Mouse (Mus musculus) MEL (cell line): ENCODE data around the gene Mtmr11. TPM values are rescaled to one million over a fixed set of nuclear protein-coding genes. Genes with fewer than 3 reads are reported as not detected.

Source experiments
- DNase-seq: peaks from one replicate; pipeline ENCODE4 v3.0.0; 2011; ENCODE audit warnings: low read depth, low spot score
- H3K27ac ChIP-seq: 2 replicates; pipeline ENCODE4 v1.5.1; 2012; ENCODE audit warnings: low read depth, mild to moderate bottlenecking, control low read depth, low read length, moderate library complexity; ENCODE audit not compliant: control insufficient read depth
- H3K27me3 ChIP-seq, 2 experiments: fragments of 150-350 bp in 1 of 2; sonication (generic) in 1 of 2; 2 replicates each; pipeline ENCODE4 v1.6.1; 2012; ENCODE audit warnings: low read length in 2 of 2, mild to moderate bottlenecking in 2 of 2, improper control_type of control experiment in 1 of 2, moderate library complexity in 1 of 2; ENCODE audit not compliant: insufficient read depth in 2 of 2, control insufficient read depth in 1 of 2
- H3K36me3 ChIP-seq, 2 experiments: 2 replicates each; pipeline ENCODE4 v1.6.1; 2012 to 2014; ENCODE audit warnings: low read length in 2 of 2, improper control_type of control experiment in 1 of 2, inconsistent platforms in 1 of 2, mild to moderate bottlenecking in 1 of 2; ENCODE audit not compliant: insufficient read depth in 2 of 2, control insufficient read depth in 1 of 2
- H3K4me1 ChIP-seq, 2 experiments: fragments of 150-350 bp in 1 of 2; sonication (generic) in 1 of 2; 2 replicates each; pipeline ENCODE4 v1.6.1; 2012; ENCODE audit warnings: low read length in 2 of 2, improper control_type of control experiment in 1 of 2, mild to moderate bottlenecking in 1 of 2; ENCODE audit not compliant: insufficient read depth in 2 of 2, control insufficient read depth in 1 of 2
- H3K4me3 ChIP-seq, 2 experiments: fragments of 150-350 bp in 1 of 2; sonication (generic) in 1 of 2; 2 replicates each; pipeline ENCODE4 v1.5.1; 2012; ENCODE audit warnings: low read depth in 2 of 2, low read length in 2 of 2, mild to moderate bottlenecking in 2 of 2, moderate library complexity in 2 of 2, control low read depth in 1 of 2, improper control_type of control experiment in 1 of 2; ENCODE audit not compliant: control insufficient read depth in 1 of 2, insufficient read depth in 1 of 2
- H3K79me2 ChIP-seq: 2 replicates; pipeline ENCODE4 v1.6.1; 2012; ENCODE audit warnings: mild to moderate bottlenecking, low read length, moderate library complexity; ENCODE audit not compliant: control insufficient read depth, poor library complexity, insufficient read depth
- H3K9ac ChIP-seq: 2 replicates; pipeline ENCODE4 v1.6.1; 2012; ENCODE audit warnings: low read depth, mild to moderate bottlenecking, control low read depth, low read length, moderate library complexity; ENCODE audit not compliant: control insufficient read depth, poor library complexity, severe bottlenecking
- H3K9me3 ChIP-seq: fragments of 150-350 bp; sonication (generic); replicated peaks from 2 replicates; pipeline ENCODE4 v1.6.1; 2012; ENCODE audit warnings: mild to moderate bottlenecking, low read length, improper control_type of control experiment, moderate library complexity; ENCODE audit not compliant: insufficient read depth
- CHD2 ChIP-seq: IDR thresholded peaks from 2 replicates; pipeline ENCODE4 v1.6.1; 2011; ENCODE audit warnings: low read length, improper control_type of control experiment
- CTCF ChIP-seq, 3 experiments: IDR thresholded peaks in 2 of 3; conservative IDR thresholded peaks in 1 of 3; 2 replicates each; pipeline ENCODE4 v1.5.1; 2011 to 2012; ENCODE audit warnings: low read length in 3 of 3, low read depth in 2 of 3, mild to moderate bottlenecking in 2 of 3, improper control_type of control experiment in 1 of 3, inconsistent platforms in 1 of 3, mixed read lengths in 1 of 3, moderate library complexity in 1 of 3; ENCODE audit not compliant: control insufficient read depth in 1 of 3, insufficient read depth in 1 of 3, poor library complexity in 1 of 3, severe bottlenecking in 1 of 3
- E2F4 ChIP-seq: IDR thresholded peaks from 2 replicates; pipeline ENCODE4 v1.6.1; 2011; ENCODE audit warnings: low read depth, low read length, improper control_type of control experiment, borderline replicate concordance
- ELF1 ChIP-seq: IDR thresholded peaks from 2 replicates; pipeline ENCODE4 v1.6.1; 2014; ENCODE audit warnings: low read depth, mild to moderate bottlenecking, inconsistent platforms, low read length, improper control_type of control experiment, moderate library complexity
- EP300 ChIP-seq, 2 experiments: IDR thresholded peaks; 2 replicates each; pipeline ENCODE4 v1.6.1; 2011; ENCODE audit warnings: improper control_type of control experiment in 2 of 2, low read length in 2 of 2, low read depth in 1 of 2, mild to moderate bottlenecking in 1 of 2
- GABPA ChIP-seq: IDR thresholded peaks from 2 replicates; pipeline ENCODE4 v1.6.1; 2012; ENCODE audit warnings: low read depth, mild to moderate bottlenecking, inconsistent platforms, low read length, improper control_type of control experiment, moderate library complexity
- GATA1 ChIP-seq: IDR thresholded peaks from 2 replicates; pipeline ENCODE4 v1.6.1; 2011; ENCODE audit warnings: low read depth, low read length, improper control_type of control experiment
- KAT2A ChIP-seq: conservative IDR thresholded peaks from 2 replicates; pipeline ENCODE4 v1.6.1; 2012; ENCODE audit warnings: low read depth, low read length, improper control_type of control experiment, inconsistent platforms
- MAFK ChIP-seq: IDR thresholded peaks from 2 replicates; pipeline ENCODE4 v1.6.1; 2011; ENCODE audit warnings: low read depth, mild to moderate bottlenecking, low read length, improper control_type of control experiment, borderline replicate concordance
- MEF2A ChIP-seq: IDR thresholded peaks from 2 replicates; pipeline ENCODE4 v1.6.1; 2014; ENCODE audit warnings: low read depth, mild to moderate bottlenecking, inconsistent platforms, low read length, improper control_type of control experiment; ENCODE audit not compliant: poor library complexity, insufficient replicate concordance, severe bottlenecking; ENCODE audit errors: extremely low read depth
- POLR2A ChIP-seq, 2 experiments: IDR thresholded peaks; 2 replicates each; pipeline ENCODE4 v1.6.1; 2011 to 2012; ENCODE audit warnings: low read length in 2 of 2, mild to moderate bottlenecking in 2 of 2, control low read depth in 1 of 2, improper control_type of control experiment in 1 of 2, low read depth in 1 of 2, moderate library complexity in 1 of 2; ENCODE audit not compliant: control insufficient read depth in 1 of 2, insufficient read depth in 1 of 2, poor library complexity in 1 of 2
- POLR2AphosphoS2 ChIP-seq: IDR thresholded peaks from 2 replicates; pipeline ENCODE4 v1.6.1; 2011; ENCODE audit warnings: low read length, improper control_type of control experiment
- SIN3A ChIP-seq: IDR thresholded peaks from 2 replicates; pipeline ENCODE4 v1.6.1; 2012; ENCODE audit warnings: low read length, improper control_type of control experiment, inconsistent platforms
- TAL1 ChIP-seq: IDR thresholded peaks from 2 replicates; pipeline ENCODE4 v1.6.1; 2012; ENCODE audit warnings: mild to moderate bottlenecking, inconsistent platforms, low read length, moderate library complexity, mixed read lengths
- TBP ChIP-seq: IDR thresholded peaks from 2 replicates; pipeline ENCODE4 v1.8.0; 2011; ENCODE audit warnings: low read depth, low read length, improper control_type of control experiment
- TCF12 ChIP-seq: IDR thresholded peaks from 2 replicates; pipeline ENCODE4 v1.6.1; 2014; ENCODE audit warnings: low read depth, mild to moderate bottlenecking, inconsistent platforms, low read length, improper control_type of control experiment, moderate library complexity
- USF1 ChIP-seq: IDR thresholded peaks from 2 replicates; pipeline ENCODE4 v1.6.1; 2014; ENCODE audit warnings: low read depth, mild to moderate bottlenecking, inconsistent platforms, low read length, improper control_type of control experiment, moderate library complexity
- ZC3H11A ChIP-seq: IDR thresholded peaks from 2 replicates; pipeline ENCODE4 v1.6.1; 2012; ENCODE audit warnings: low read depth, mild to moderate bottlenecking, inconsistent platforms, low read length, improper control_type of control experiment
- ZKSCAN1 ChIP-seq: IDR thresholded peaks from 2 replicates; pipeline ENCODE4 v1.6.1; 2012; ENCODE audit warnings: low read depth, mild to moderate bottlenecking, inconsistent platforms, low read length, improper control_type of control experiment, moderate library complexity
- ZMIZ1 ChIP-seq: IDR thresholded peaks from 2 replicates; pipeline ENCODE4 v1.6.1; 2012; ENCODE audit warnings: low read depth, mild to moderate bottlenecking, inconsistent platforms, low read length, improper control_type of control experiment, moderate library complexity
- polyA plus RNA-seq, 2 experiments: library from polyadenylated mRNA; stranded (reverse) in 1 of 2; unstranded in 1 of 2; fragments of >175 nt in 1 of 2; fragments of >200 nt in 1 of 2; gene quantifications; 2 replicates each; pipeline versions ENCODE4 v1.2.1 to v1.2.4; 2012; ENCODE audit warnings: low replicate concordance in 2 of 2, low read depth in 1 of 2; ENCODE audit not compliant: insufficient read length in 2 of 2, insufficient read depth in 1 of 2, missing spikeins in 1 of 2
- total RNA-seq: library from RNA; depleted of rRNA; stranded (reverse); fragments of 300-350 nt; gene quantifications from 2 replicates; pipeline ENCODE4 v1.2.3, GENCODE M21; 2012

Mtmr11 gene
- total and polyA plus RNA-seq, 3 experiments: 0.77 to 1.4 TPM; not detected in 1

DNA sequence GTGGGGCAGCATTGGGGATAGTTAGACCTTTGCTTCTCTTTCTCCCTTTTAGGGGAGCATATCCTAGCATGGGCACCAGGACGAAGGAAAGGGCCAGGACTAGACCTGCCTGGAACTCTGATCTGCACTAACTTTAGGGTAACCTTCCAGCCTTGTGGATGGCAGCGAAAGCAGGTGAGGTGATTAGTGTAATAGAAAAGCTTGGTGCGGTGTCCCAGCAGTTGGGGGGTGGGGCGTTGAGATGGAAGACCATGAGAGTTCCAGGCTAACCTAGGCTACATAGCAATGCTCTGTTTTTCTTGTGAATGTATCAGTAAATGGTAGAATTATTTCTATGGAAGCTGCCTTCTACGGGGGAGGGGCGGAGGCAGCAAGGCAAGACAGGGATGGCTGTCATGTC, 1.2 kb downstream of the Mtmr11 start:
- Histone ChIP-seq H3K27ac (no peak overlapping the region), H3K79me2 (no peaks in the 10 kb centered on the region), H3K27me3 (no peaks in the 10 kb centered on the region), H3K9ac (no peak overlapping the region), H3K4me3 (no peak overlapping the region), H3K36me3 (peaks cover 0 to 9% of the 10 kb centered on the region in 2 experiments; a peak in 2 of 4 replicates), H3K4me1 (peaks cover 0 to 17% of the 10 kb centered on the region in 2 experiments; a peak in 2 of 4 replicates), H3K9me3 (no peaks in the 10 kb centered on the region)
- DNase-seq: no peak
- TF ChIP-seq TAL1 (no peak), KAT2A (no peak), E2F4 (no peak), ZMIZ1 (no peak), USF1 (no peak), TBP (no peak), GATA1 (no peak), GABPA (no peak), MEF2A (no peak), POLR2A (IDR thresholded peaks at IDR 0.05; ENCODE audit: control insufficient read depth in 1 of 2, insufficient read depth in 1 of 2, low read depth in 1 of 2, low read length in 2 of 2, poor library complexity in 1 of 2) (no peak), EP300 (IDR thresholded peaks at IDR 0.05; ENCODE audit: low read depth in 1 of 2, low read length in 2 of 2) (no peak), CTCF (IDR thresholded peaks at IDR 0.05 in 2 of 3, conservative IDR thresholded peaks at IDR 0.05 in 1 of 3; ENCODE audit: control insufficient read depth in 1 of 3, insufficient read depth in 1 of 3, low read depth in 2 of 3, low read length in 3 of 3, poor library complexity in 1 of 3, severe bottlenecking in 1 of 3) (no peak), CHD2 (no peak), TCF12 (no peak), ZC3H11A (no peak), SIN3A (no peak), ZKSCAN1 (no peak), MAFK (no peak)

DNA sequence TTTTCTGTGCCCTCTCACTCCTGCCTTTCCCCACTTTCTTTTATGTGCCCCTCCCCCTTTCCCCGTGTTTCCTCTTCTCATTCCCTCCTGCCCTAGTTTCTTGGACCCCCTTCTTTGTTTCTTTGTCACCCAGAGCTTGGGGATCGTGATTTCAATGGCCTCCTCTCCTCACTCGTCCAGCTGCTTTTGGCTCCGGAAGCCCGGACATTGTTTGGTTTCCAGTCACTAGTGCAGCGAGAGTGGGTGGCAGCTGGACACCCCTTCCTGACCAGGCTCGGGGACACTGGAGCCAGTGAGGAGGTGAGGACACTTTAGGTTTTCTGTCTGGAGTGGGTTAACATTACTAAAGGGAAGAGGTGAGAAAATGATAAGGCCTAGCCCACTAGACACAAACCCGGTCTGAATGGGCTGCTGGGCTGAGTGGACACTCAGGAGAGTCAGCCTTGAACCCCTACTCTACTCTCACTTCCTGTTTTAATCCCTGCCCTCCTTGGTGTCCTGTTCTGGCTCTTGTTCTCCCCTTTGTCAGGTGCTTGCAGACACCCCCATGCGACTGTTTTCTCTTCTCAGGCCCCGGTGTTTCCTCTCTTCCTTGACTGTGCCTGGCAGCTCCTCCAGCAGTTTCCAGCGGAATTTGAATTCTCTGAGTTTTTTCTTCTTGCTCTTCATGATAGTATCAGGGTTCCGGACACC, 6.8 kb downstream of the Mtmr11 start:
- H3K4me3 ChIP-seq: no peak overlapping the region
- H3K9me3 ChIP-seq: no peaks in the 10 kb centered on the region
- DNase-seq: no peak
- no peak overlapping the region for H3K27ac ChIP-seq
- H3K4me1 ChIP-seq: peaks cover 8 to 18% of the 10 kb centered on the region in 2 experiments
- H3K9ac ChIP-seq: no peak overlapping the region
- TF ChIP-seq MAFK (no peak; the same call in 1 of the 2 replicates), ELF1 (no peak), ZMIZ1 (peak; percentile 64), E2F4 (no peak), POLR2AphosphoS2 (0 out of 2 replicates have a peak, but pooled peaks have one; percentile 13)
- H3K79me2 ChIP-seq: peaks cover 23% of the 10 kb centered on the region
- H3K36me3 ChIP-seq: peaks cover 0 to 17% of the 10 kb centered on the region in 2 experiments; a peak in 2 of 4 replicates
- H3K27me3 ChIP-seq: no peaks in the 10 kb centered on the region
